Mouse (Mus musculus) adipose tissue, adult 10 weeks (tissue): ENCODE measurements around the gene Urah. TPM values are rescaled to one million over a fixed set of nuclear protein-coding genes. Genes with fewer than 3 reads are reported as not detected.

Experiments
- polyA plus RNA-seq: library from polyadenylated mRNA; stranded (reverse); fragments of 350-450 nt; fragmentation: Illumina TruSeq; extraction: RNeasy Lipid Tissue Mini Kit (QIAGEN cat#74804); gene quantifications from one replicate; pipeline ENCODE4 v1.2.3, GENCODE M21; 2014; ENCODE audit warnings: low read depth, low replicate concordance

Urah gene
- polyA plus RNA-seq, result 1.8 TPM

GRCm38 (mm10) chr7:140834968-140835757, at the start of gene Urah:
TSS of gene Urah (plus strand) at chr7:140835018.

GRCm38 (mm10) chr7:140787406-140788052, 47.3 kb upstream of the Urah start, which contains the start of gene Syce1:
TSS of gene Syce1 (minus strand) at chr7:140787852.

GRCm38 (mm10) chr7:140821653-140822329, 13.0 kb upstream of the Urah start, which contains the start of gene Zfp941:
TSS of gene Zfp941 (minus strand) at chr7:140822178.

GRCm38 (mm10) chr7:140844905-140845665, 10.3 kb downstream of the Urah start, which contains the start of gene Scgb1c1:
TSS of gene Scgb1c1 (plus strand) at chr7:140845547.

GRCm38 (mm10) chr7:140847755-140848580, 13.2 kb downstream of the Urah start, which contains the start of gene Odf3:
TSS of gene Odf3 (plus strand) at chr7:140847805.

GRCm38 (mm10) chr7:140855860-140856784, 21.3 kb downstream of the Urah start, which contains the start of gene Gm45785:
TSS of gene Gm45785 (minus strand) at chr7:140856331.

GRCm38 (mm10) chr7:140856785-140857549, 22.1 kb downstream of the Urah start, which contains the start of gene Ric8a:
TSS of gene Ric8a (plus strand) at chr7:140856957.

GRCm38 (mm10) chr7:140857550-140858505, 23.0 kb downstream of the Urah start, which contains the start of gene Bet1l:
TSS of gene Bet1l (minus strand) at chr7:140857577.

GRCm38 (mm10) chr7:140881696-140882468, 47.1 kb downstream of the Urah start, which contains the start of the genes Psmd13 and Sirt3:
TSS of gene Psmd13 (plus strand) at chr7:140881968.
TSS of gene Sirt3 (minus strand) at chr7:140882309.

Other genes starting within 250 kb of the Urah start
- gene Olfr46, start 233.7 kb upstream of the Urah start, polyA plus RNA-seq, result not detected
- not detected for gene Olfr61, start 206.0 kb upstream of the Urah start, polyA plus RNA-seq
- gene Olfr53, start 188.6 kb upstream of the Urah start, polyA plus RNA-seq, result not detected
- not detected for gene Olfr539, start 175.1 kb upstream of the Urah start, polyA plus RNA-seq
- gene Olfr45, start 153.1 kb upstream of the Urah start, polyA plus RNA-seq, result not detected
- not detected for gene Olfr541, start 137.8 kb upstream of the Urah start, polyA plus RNA-seq
- 1,170 TPM for gene Cyp2e1, start 71.3 kb upstream of the Urah start, polyA plus RNA-seq
- 8.2 TPM for gene Syce1, start 47.2 kb upstream of the Urah start, polyA plus RNA-seq
- 0.36 TPM for gene Zfp941, start 12.8 kb upstream of the Urah start, polyA plus RNA-seq
- gene Scgb1c1, start 10.5 kb downstream of the Urah start, polyA plus RNA-seq, result not detected
- gene Odf3, start 12.8 kb downstream of the Urah start, polyA plus RNA-seq, result 3.4 TPM
- gene Gm45785, start 21.3 kb downstream of the Urah start, polyA plus RNA-seq, result not detected
- 52.4 TPM for gene Ric8a, start 21.9 kb downstream of the Urah start, polyA plus RNA-seq
- 29.9 TPM for gene Bet1l, start 22.6 kb downstream of the Urah start, polyA plus RNA-seq
- 79.4 TPM for gene Psmd13, start 47.0 kb downstream of the Urah start, polyA plus RNA-seq
- 24.1 TPM for gene Sirt3, start 47.3 kb downstream of the Urah start, polyA plus RNA-seq
- gene Cox8b, start 65.4 kb downstream of the Urah start, polyA plus RNA-seq, result 19.5 TPM
- gene Nlrp6, start 85.9 kb downstream of the Urah start, polyA plus RNA-seq, result 2.0 TPM
- 14.7 TPM for gene Pgghg, start 106.4 kb downstream of the Urah start, polyA plus RNA-seq
- 1.2 TPM for gene Ifitm5, start 115.3 kb downstream of the Urah start, polyA plus RNA-seq
- not detected for gene Gm45717, start 120.9 kb downstream of the Urah start, polyA plus RNA-seq
- gene Ifitm2, start 121.0 kb downstream of the Urah start, polyA plus RNA-seq, result 414 TPM
- gene Ifitm1, start 132.2 kb downstream of the Urah start, polyA plus RNA-seq, result 31.1 TPM
- 370 TPM for gene Ifitm3, start 175.8 kb downstream of the Urah start, polyA plus RNA-seq
- gene Ifitm6, start 182.9 kb downstream of the Urah start, polyA plus RNA-seq, result 14.7 TPM
- not detected for gene Gm17387, start 194.1 kb downstream of the Urah start, polyA plus RNA-seq
- gene B4galnt4, start 226.1 kb downstream of the Urah start, polyA plus RNA-seq, result 5.2 TPM
- 16.8 TPM for gene Pkp3, start 243.2 kb downstream of the Urah start, polyA plus RNA-seq